Mouse (Mus musculus): ENCODE measurements around the gene Eid3.

GRCm38 (mm10) chr10:82844090-82844489 is 22.3 kb upstream of the Eid3 start:
- TF ChIP-seq GATA1 (IDR thresholded peaks at IDR 0.05; ENCODE audit: borderline replicate concordance, low read length) (no peak), FLI1 (IDR thresholded peaks at IDR 0.05; ENCODE audit: low read length) (no peak)

All from megakaryocyte, embryonic 14.5 days (primary cell).